Mouse (Mus musculus) heart, adult 2 months (tissue): ENCODE data around the gene Tescl.

ENCODE experiments used
- CTCF ChIP-seq: fragments of 200-600 bp; IDR thresholded peaks from 2 replicates; pipeline ENCODE4 v1.8.1; 2022; ENCODE audit warnings: antibody characterized with exemption, mild to moderate bottlenecking, moderate library complexity
- EP300 ChIP-seq: fragments of 200-500 bp; IDR thresholded peaks from 2 replicates; pipeline ENCODE4 v1.6.1; 2011; ENCODE audit warnings: low read depth, low read length, control low read depth; ENCODE audit not compliant: insufficient read depth
- POLR2A ChIP-seq: fragments of 200-500 bp; IDR thresholded peaks from 2 replicates; pipeline ENCODE4 v1.6.1; 2011; ENCODE audit warnings: mild to moderate bottlenecking, low read depth, low read length, control low read depth; ENCODE audit not compliant: insufficient read depth

GRCm38 (mm10) chr7:24371012-24371808 is 37.5 kb upstream of the Tescl start:
- TF ChIP-seq CTCF (no peak), POLR2A (no peak), EP300 (no peak)
